Mouse (Mus musculus): ENCODE measurements around the gene Mfn2. TPM values are rescaled to one million over a fixed set of nuclear protein-coding genes. Genes with fewer than 3 reads are reported as not detected.
"Not testable (repeated sequence)": the region's sequence is repeated elsewhere in the genome, so short reads cannot be mapped to it uniquely, and the experiment has no call there.

Mfn2 gene
- polyA plus RNA-seq, 1 experiment from 2014 or later: 45.4 TPM

- Histone ChIP-seq H3K4me1 (ENCODE audit: insufficient read depth, low read length) (peaks cover 8% of the 10 kb centered on the region), H3K9ac (replicated peaks; ENCODE audit: low read length) (no peak overlapping the region), H3K36me3 (ENCODE audit: insufficient read depth, low read length) (no peaks in the 10 kb centered on the region), H3K4me2 (replicated peaks; ENCODE audit: low read depth, low read length) (no peak overlapping the region), H3K27ac (ENCODE audit: low read length) (no peak overlapping the region), H3K4me3 (ENCODE audit: low read length) (no peak overlapping the region), H3K27me3 (ENCODE audit: insufficient read depth, low read length) (no peaks in the 10 kb centered on the region; the same call in 1 of the 2 replicates), H3K9me3 (ENCODE audit: low read length) (0 out of 2 replicates have a peak, but pooled peaks cover under 1% of the 10 kb centered on the region)
- no peak for ATAC-seq (ENCODE audit: low FRiP score, low TSS enrichment)
- 76% methylated on average over 2 of the region's 2 CpGs for WGBS
These were observed 53.7 kb downstream of the Mfn2 start for GRCm38 (mm10) chr4:147850776-147851175.

GRCm38 (mm10) chr4:147848584-147848991 lies 55.9 kb downstream of the Mfn2 start:
- H3K9ac ChIP-seq (replicated peaks; ENCODE audit: low read length): peak overlapping the region; percentile 72
- no peaks in the 10 kb centered on the region; the same call in 1 of the 2 replicates for H3K27me3 ChIP-seq (ENCODE audit: insufficient read depth, low read length)
- no peak overlapping the region for H3K27ac ChIP-seq (ENCODE audit: low read length)
- WGBS: 4% methylated on average over 4 of the region's 4 CpGs
- peaks cover 13% of the 10 kb centered on the region for H3K36me3 ChIP-seq (ENCODE audit: insufficient read depth, low read length)
- H3K4me3 ChIP-seq (ENCODE audit: low read length): peak overlapping the region; percentile 66
- peaks cover 11% of the 10 kb centered on the region for H3K9me3 ChIP-seq (ENCODE audit: low read length)
- H3K4me1 ChIP-seq (ENCODE audit: insufficient read depth, low read length): peaks cover 8% of the 10 kb centered on the region
- peak overlapping the region; percentile 68 for H3K4me2 ChIP-seq (replicated peaks; ENCODE audit: low read depth, low read length)
- ATAC-seq (ENCODE audit: low FRiP score, low TSS enrichment): peak; percentile 75

- whole genome bisulfite sequencing: 1% methylated on average over 23 of the region's 23 CpGs
- Histone ChIP-seq H3K4me2 (replicated peaks; ENCODE audit: low read depth, low read length) (peak within 1 kb of the TSS; percentile 68), H3K27ac (ENCODE audit: low read length) (no peak within 1 kb of the TSS), H3K4me1 (ENCODE audit: insufficient read depth, low read length) (peaks cover 8% of the 10 kb centered on the region), H3K9ac (replicated peaks; ENCODE audit: low read length) (peak within 1 kb of the TSS; percentile 72), H3K27me3 (ENCODE audit: insufficient read depth, low read length) (no peaks in the 10 kb centered on the region; the same call in 1 of the 2 replicates), H3K9me3 (ENCODE audit: low read length) (peaks cover 18% of the 10 kb centered on the region), H3K36me3 (ENCODE audit: insufficient read depth, low read length) (peaks cover 20% of the 10 kb centered on the region), H3K4me3 (ENCODE audit: low read length) (peak within 1 kb of the TSS; percentile 66)
- ATAC-seq (ENCODE audit: low FRiP score, low TSS enrichment): peak; percentile 93
These were observed 56.6 kb downstream of the Mfn2 start, which contains the start of gene Zfp933 for GRCm38 (mm10) chr4:147847614-147848583. TSS of gene Zfp933 (minus strand) at chr4:147848366.

- Histone ChIP-seq H3K9ac (replicated peaks; ENCODE audit: low read length) (no peak overlapping the region), H3K27ac (ENCODE audit: low read length) (no peak overlapping the region), H3K36me3 (ENCODE audit: insufficient read depth, low read length) (peaks cover 42% of the 10 kb centered on the region), H3K4me3 (ENCODE audit: low read length) (no peak overlapping the region), H3K9me3 (ENCODE audit: low read length) (peaks cover 40% of the 10 kb centered on the region), H3K4me1 (ENCODE audit: insufficient read depth, low read length) (peaks cover 5% of the 10 kb centered on the region), H3K4me2 (replicated peaks; ENCODE audit: low read depth, low read length) (no peak overlapping the region), H3K27me3 (ENCODE audit: insufficient read depth, low read length) (no peaks in the 10 kb centered on the region)
- 93% methylated on average over 3 of the region's 3 CpGs for WGBS
- no peak for ATAC-seq (ENCODE audit: low FRiP score, low TSS enrichment)
These were observed 61.6 kb downstream of the Mfn2 start for GRCm38 (mm10) chr4:147842871-147843270.

GRCm38 (mm10) chr4:147839282-147839681 lies 65.2 kb downstream of the Mfn2 start:
- not testable (repeated sequence) for H3K27me3 ChIP-seq (ENCODE audit: insufficient read depth, low read length); H3K4me1 ChIP-seq (ENCODE audit: insufficient read depth, low read length); H3K4me2 ChIP-seq (replicated peaks; ENCODE audit: low read depth, low read length); H3K4me3 ChIP-seq (ENCODE audit: low read length); ATAC-seq (ENCODE audit: low FRiP score, low TSS enrichment); H3K27ac ChIP-seq (ENCODE audit: low read length); H3K9ac ChIP-seq (replicated peaks; ENCODE audit: low read length)
- Histone ChIP-seq H3K9me3 (ENCODE audit: low read length) (peaks cover 34% of the 10 kb centered on the region), H3K36me3 (ENCODE audit: insufficient read depth, low read length) (peaks cover 36% of the 10 kb centered on the region)
- WGBS: 95% methylated on average over 6 of the region's 26 CpGs

GRCm38 (mm10) chr4:147824389-147824788 lies 80.1 kb downstream of the Mfn2 start:
- H3K9ac ChIP-seq (replicated peaks; ENCODE audit: low read length): no peak overlapping the region
- no peak overlapping the region for H3K4me2 ChIP-seq (replicated peaks; ENCODE audit: low read depth, low read length)
- H3K9me3 ChIP-seq (ENCODE audit: low read length): peaks cover 83% of the 10 kb centered on the region
- no peak overlapping the region for H3K27ac ChIP-seq (ENCODE audit: low read length)
- no peaks in the 10 kb centered on the region for H3K27me3 ChIP-seq (ENCODE audit: insufficient read depth, low read length)
- peaks cover 63% of the 10 kb centered on the region for H3K36me3 ChIP-seq (ENCODE audit: insufficient read depth, low read length)
- ATAC-seq (ENCODE audit: low FRiP score, low TSS enrichment): no peak
- WGBS: 97% methylated on average over 4 of the region's 4 CpGs
- no peaks in the 10 kb centered on the region for H3K4me1 ChIP-seq (ENCODE audit: insufficient read depth, low read length)
- no peak overlapping the region for H3K4me3 ChIP-seq (ENCODE audit: low read length)

Other genes with a start within 250 kb of the Mfn2 start
- gene Zfp534, start 202.2 kb downstream of the Mfn2 start, polyA plus RNA-seq (2015; fragmentation: Nextera tagmentation; extraction: Ambion mirVana): not detected in 2 replicates
- 9.9 and 11.0 TPM in 2 replicates for gene Zfp984, start 94.9 kb downstream of the Mfn2 start, polyA plus RNA-seq (2015; fragmentation: Nextera tagmentation; extraction: Ambion mirVana)
- 5.4 TPM in 2 replicates for gene Zfp933, start 56.3 kb downstream of the Mfn2 start, polyA plus RNA-seq (2015; fragmentation: Nextera tagmentation; extraction: Ambion mirVana)
- 55.3 and 55.4 TPM in 2 replicates for gene Miip, start 35.9 kb downstream of the Mfn2 start, polyA plus RNA-seq (2015; fragmentation: Nextera tagmentation; extraction: Ambion mirVana)
- 12.9 and 13.1 TPM in 2 replicates for gene Fv1, start 35.7 kb downstream of the Mfn2 start, polyA plus RNA-seq (2015; fragmentation: Nextera tagmentation; extraction: Ambion mirVana)
- gene Plod1, start 32.1 kb upstream of the Mfn2 start, polyA plus RNA-seq (2015; fragmentation: Nextera tagmentation; extraction: Ambion mirVana): 58.6 and 61.5 TPM in 2 replicates
- gene 2510039O18Rik, start 36.2 kb upstream of the Mfn2 start, polyA plus RNA-seq (2015; fragmentation: Nextera tagmentation; extraction: Ambion mirVana): 10.4 and 13.9 TPM in 2 replicates
- gene Nppb, start 81.1 kb upstream of the Mfn2 start, polyA plus RNA-seq (2015; fragmentation: Nextera tagmentation; extraction: Ambion mirVana): 0.21 TPM in 1 of 2 replicates, not detected in the other
- gene Nppa, start 96.0 kb upstream of the Mfn2 start, polyA plus RNA-seq (2015; fragmentation: Nextera tagmentation; extraction: Ambion mirVana): 0.41 and 1.00 TPM in 2 replicates
- 6.4 and 6.8 TPM in 2 replicates for gene Clcn6, start 134.1 kb upstream of the Mfn2 start, polyA plus RNA-seq (2015; fragmentation: Nextera tagmentation; extraction: Ambion mirVana)
- gene Mthfr, start 134.4 kb upstream of the Mfn2 start, polyA plus RNA-seq (2015; fragmentation: Nextera tagmentation; extraction: Ambion mirVana): 26.5 and 28.1 TPM in 2 replicates
- gene Agtrap, start 183.3 kb upstream of the Mfn2 start, polyA plus RNA-seq (2015; fragmentation: Nextera tagmentation; extraction: Ambion mirVana): 28.1 and 31.5 TPM in 2 replicates
- gene Mad2l2, start 225.7 kb upstream of the Mfn2 start, polyA plus RNA-seq (2015; fragmentation: Nextera tagmentation; extraction: Ambion mirVana): 70.3 and 74.8 TPM in 2 replicates
- 0.28 and 0.29 TPM in 2 replicates for gene Draxin, start 226.0 kb upstream of the Mfn2 start, polyA plus RNA-seq (2015; fragmentation: Nextera tagmentation; extraction: Ambion mirVana)
- 22.0 and 22.2 TPM in 2 replicates for gene Fbxo6, start 247.4 kb upstream of the Mfn2 start, polyA plus RNA-seq (2015; fragmentation: Nextera tagmentation; extraction: Ambion mirVana)

Data from kidney, embryonic 16.5 days (tissue).